Mouse (Mus musculus): ENCODE results near the gene Kif9. TPM values are rescaled to one million over a fixed set of nuclear protein-coding genes. Genes with fewer than 3 reads are reported as not detected.

Gene Kif9
- polyA plus RNA-seq, 1 experiment from 2014 or later = 6.5 TPM

DNA sequence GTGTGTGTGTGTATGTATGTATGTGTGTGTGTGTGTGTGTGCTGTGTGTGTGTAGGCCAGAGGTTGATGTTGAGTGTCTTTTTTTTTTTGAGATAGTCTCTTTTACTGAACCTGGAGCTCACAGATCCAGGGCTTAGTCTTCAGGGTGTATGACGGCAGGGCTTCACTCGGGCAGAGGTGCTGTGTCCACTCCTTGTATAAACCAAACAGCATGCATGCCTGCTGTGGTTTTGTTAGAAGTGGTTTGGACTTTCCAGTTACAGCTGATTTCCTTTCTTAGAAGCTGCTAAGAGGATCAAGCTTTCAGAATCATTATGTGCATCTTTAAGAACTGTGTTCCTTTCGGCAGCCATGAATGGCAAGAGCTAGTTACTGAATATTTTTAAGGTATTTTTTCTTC lies 18.8 kb upstream of the Kif9 start:
- DNase-seq (ENCODE audit: low spot score) (no peak), ATAC-seq (ENCODE audit: low FRiP score) (no peak)
- H3K27me3 ChIP-seq (ENCODE audit: control insufficient read depth, insufficient read depth, low read length) = no peaks in the 10 kb centered on the region
- no peak overlapping the region for H3K27ac ChIP-seq
- no peak overlapping the region for H3K4me3 ChIP-seq (replicated peaks; ENCODE audit: low read length)
- H3K36me3 ChIP-seq (replicated peaks; ENCODE audit: control insufficient read depth, insufficient read depth) = peaks cover 14% of the 10 kb centered on the region
- no peaks in the 10 kb centered on the region for H3K4me1 ChIP-seq (replicated peaks; ENCODE audit: control insufficient read depth, insufficient read depth, low read length)
- no peaks in the 10 kb centered on the region for H3K9me3 ChIP-seq (ENCODE audit: control insufficient read depth, low read length)
- WGBS = 88% methylated on average over 3 of the region's 3 CpGs
- no peak overlapping the region for H3K4me2 ChIP-seq (replicated peaks)
- H3K9ac ChIP-seq = no peak overlapping the region

- Histone ChIP-seq H3K27me3 (ENCODE audit: control insufficient read depth, insufficient read depth, low read length) (no peaks in the 10 kb centered on the region), H3K9me3 (ENCODE audit: control insufficient read depth, low read length) (no peaks in the 10 kb centered on the region), H3K27ac (no peak overlapping the region), H3K4me2 (replicated peaks) (no peak overlapping the region), H3K4me1 (replicated peaks; ENCODE audit: control insufficient read depth, insufficient read depth, low read length) (no peaks in the 10 kb centered on the region), H3K36me3 (replicated peaks; ENCODE audit: control insufficient read depth, insufficient read depth) (peaks cover 11% of the 10 kb centered on the region), H3K9ac (no peak overlapping the region), H3K4me3 (replicated peaks; ENCODE audit: low read length) (no peak overlapping the region)
- WGBS = 84% methylated on average over 2 of the region's 2 CpGs
- DNase-seq (ENCODE audit: low spot score) (no peak), ATAC-seq (ENCODE audit: low FRiP score) (no peak)
Measured at GRCm38 (mm10) chr9:110459145-110459727, 17.5 kb upstream of the Kif9 start.

DNA sequence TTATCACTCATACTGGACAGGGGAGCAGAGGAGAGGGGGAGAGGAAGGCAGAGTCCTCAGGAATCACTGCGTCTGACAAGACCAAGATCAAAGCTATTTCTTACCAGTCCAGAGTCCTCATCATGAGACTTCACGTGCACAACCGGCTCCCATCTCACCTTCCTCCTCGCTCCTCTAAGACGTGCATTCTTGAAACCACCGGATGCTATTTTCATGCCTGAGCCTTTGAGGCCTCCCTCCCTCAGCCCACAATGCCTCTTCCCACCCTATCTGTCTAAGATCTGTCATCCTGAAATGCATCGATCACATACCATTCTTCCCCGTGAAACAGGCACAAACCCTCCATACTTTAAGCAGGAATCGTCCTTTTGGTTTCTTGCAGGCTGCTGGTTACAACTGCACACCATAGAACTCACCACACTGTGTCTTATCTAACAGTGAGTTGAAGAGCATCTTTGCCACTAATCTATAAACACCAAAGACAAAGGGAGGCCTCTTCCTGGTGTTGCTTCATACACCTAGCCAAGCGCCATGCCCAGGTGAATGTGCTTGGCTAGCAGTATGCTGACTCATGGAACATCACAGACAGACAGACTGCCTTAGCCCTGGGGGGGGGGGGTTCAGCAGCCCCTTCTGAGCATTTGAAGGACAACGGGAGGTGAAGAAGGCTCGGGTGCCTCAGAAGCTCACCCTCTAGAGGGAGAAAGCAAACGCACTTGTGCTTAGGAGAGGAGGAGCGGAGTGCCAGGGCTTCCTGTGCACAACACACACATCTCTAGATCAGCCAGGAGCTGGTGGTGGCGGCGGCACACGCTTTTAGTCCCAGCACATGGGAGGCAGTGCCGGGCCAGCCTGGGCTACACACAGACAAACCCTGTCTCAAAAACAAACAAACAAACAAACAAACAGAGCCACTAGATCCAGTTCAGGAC lies 15.6 kb upstream of the Kif9 start:
- no peak for DNase-seq (ENCODE audit: low spot score)
- Histone ChIP-seq H3K4me1 (replicated peaks; ENCODE audit: control insufficient read depth, insufficient read depth, low read length) (no peaks in the 10 kb centered on the region), H3K4me3 (replicated peaks; ENCODE audit: low read length) (no peak overlapping the region), H3K9me3 (ENCODE audit: control insufficient read depth, low read length) (no peaks in the 10 kb centered on the region), H3K27ac (no peak overlapping the region), H3K9ac (no peak overlapping the region), H3K4me2 (replicated peaks) (no peak overlapping the region), H3K27me3 (ENCODE audit: control insufficient read depth, insufficient read depth, low read length) (no peaks in the 10 kb centered on the region), H3K36me3 (replicated peaks; ENCODE audit: control insufficient read depth, insufficient read depth) (peaks cover 9% of the 10 kb centered on the region; the same call in 1 of the 2 replicates)
- ATAC-seq (ENCODE audit: low FRiP score) = no peak
- 91% methylated on average over 18 of the region's 18 CpGs for WGBS

GRCm38 (mm10) chr9:110462321-110462720 lies 14.4 kb upstream of the Kif9 start:
- DNase-seq (ENCODE audit: low spot score) (no peak), ATAC-seq (ENCODE audit: low FRiP score) (no peak)
- H3K4me3 ChIP-seq (replicated peaks; ENCODE audit: low read length) = no peak overlapping the region
- H3K36me3 ChIP-seq (replicated peaks; ENCODE audit: control insufficient read depth, insufficient read depth) = peaks cover 8% of the 10 kb centered on the region; the same call in 1 of the 2 replicates
- H3K27me3 ChIP-seq (ENCODE audit: control insufficient read depth, insufficient read depth, low read length) = no peaks in the 10 kb centered on the region
- no peak overlapping the region for H3K27ac ChIP-seq
- H3K9ac ChIP-seq = no peak overlapping the region
- no peak overlapping the region for H3K4me2 ChIP-seq (replicated peaks)
- no peaks in the 10 kb centered on the region for H3K9me3 ChIP-seq (ENCODE audit: control insufficient read depth, low read length)
- WGBS = 83% methylated on average over 7 of the region's 7 CpGs
- H3K4me1 ChIP-seq (replicated peaks; ENCODE audit: control insufficient read depth, insufficient read depth, low read length) = no peaks in the 10 kb centered on the region

- no peak overlapping the region for H3K9ac ChIP-seq
- no peak overlapping the region for H3K4me2 ChIP-seq (replicated peaks)
- no peak overlapping the region for H3K4me3 ChIP-seq (replicated peaks; ENCODE audit: low read length)
- DNase-seq (ENCODE audit: low spot score) = no peak
- no peak for ATAC-seq (ENCODE audit: low FRiP score)
- 0 out of 2 replicates have a peak, but pooled peaks cover 3% of the 10 kb centered on the region for H3K36me3 ChIP-seq (replicated peaks; ENCODE audit: control insufficient read depth, insufficient read depth)
- no peaks in the 10 kb centered on the region for H3K27me3 ChIP-seq (ENCODE audit: control insufficient read depth, insufficient read depth, low read length)
- H3K4me1 ChIP-seq (replicated peaks; ENCODE audit: control insufficient read depth, insufficient read depth, low read length) = no peaks in the 10 kb centered on the region
- H3K27ac ChIP-seq = no peak overlapping the region
- WGBS = 97% methylated on average over 6 of the region's 6 CpGs
- H3K9me3 ChIP-seq (ENCODE audit: control insufficient read depth, low read length) = no peaks in the 10 kb centered on the region
Measured at GRCm38 (mm10) chr9:110463983-110464591, 12.7 kb upstream of the Kif9 start.

DNA sequence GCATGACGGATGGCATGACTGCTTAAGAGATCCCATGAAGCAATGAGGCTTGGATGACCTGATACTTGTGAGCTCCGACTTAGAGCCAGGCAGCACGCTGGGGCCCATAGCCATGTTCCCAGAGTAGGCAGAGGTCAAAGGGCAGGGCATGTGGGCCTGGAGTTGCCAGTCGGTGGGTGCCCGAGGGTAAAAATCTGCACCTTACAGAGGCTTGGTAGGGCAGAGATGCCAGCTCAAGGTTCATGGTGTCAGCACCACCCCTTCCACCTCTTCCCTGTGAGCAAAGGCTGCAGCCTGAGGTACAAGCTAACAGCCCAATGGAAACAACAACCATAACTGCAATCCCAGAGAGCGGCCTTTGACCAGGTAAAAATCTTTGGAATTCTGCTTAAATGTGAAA lies 11.4 kb upstream of the Kif9 start:
- 0 out of 2 replicates have a peak, but pooled peaks cover 3% of the 10 kb centered on the region for H3K36me3 ChIP-seq (replicated peaks; ENCODE audit: control insufficient read depth, insufficient read depth)
- H3K27me3 ChIP-seq (ENCODE audit: control insufficient read depth, insufficient read depth, low read length) = no peaks in the 10 kb centered on the region
- H3K9me3 ChIP-seq (ENCODE audit: control insufficient read depth, low read length) = no peaks in the 10 kb centered on the region
- 95% methylated on average over 6 of the region's 6 CpGs for WGBS
- H3K27ac ChIP-seq = no peak overlapping the region
- no peak for DNase-seq (ENCODE audit: low spot score)
- no peak overlapping the region for H3K9ac ChIP-seq
- no peaks in the 10 kb centered on the region for H3K4me1 ChIP-seq (replicated peaks; ENCODE audit: control insufficient read depth, insufficient read depth, low read length)
- no peak overlapping the region for H3K4me2 ChIP-seq (replicated peaks)
- H3K4me3 ChIP-seq (replicated peaks; ENCODE audit: low read length) = no peak overlapping the region
- no peak for ATAC-seq (ENCODE audit: low FRiP score)

GRCm38 (mm10) chr9:110466179-110466578 lies 10.6 kb upstream of the Kif9 start:
- no peaks in the 10 kb centered on the region for H3K27me3 ChIP-seq (ENCODE audit: control insufficient read depth, insufficient read depth, low read length)
- H3K4me1 ChIP-seq (replicated peaks; ENCODE audit: control insufficient read depth, insufficient read depth, low read length) = no peaks in the 10 kb centered on the region
- no peak overlapping the region for H3K4me3 ChIP-seq (replicated peaks; ENCODE audit: low read length)
- H3K9me3 ChIP-seq (ENCODE audit: control insufficient read depth, low read length) = no peaks in the 10 kb centered on the region
- 87% methylated on average over 3 of the region's 3 CpGs for WGBS
- no peak overlapping the region for H3K4me2 ChIP-seq (replicated peaks)
- DNase-seq (ENCODE audit: low spot score) (no peak), ATAC-seq (ENCODE audit: low FRiP score) (no peak)
- no peak overlapping the region for H3K9ac ChIP-seq
- 0 out of 2 replicates have a peak, but pooled peaks cover 3% of the 10 kb centered on the region for H3K36me3 ChIP-seq (replicated peaks; ENCODE audit: control insufficient read depth, insufficient read depth)
- H3K27ac ChIP-seq = no peak overlapping the region

DNA sequence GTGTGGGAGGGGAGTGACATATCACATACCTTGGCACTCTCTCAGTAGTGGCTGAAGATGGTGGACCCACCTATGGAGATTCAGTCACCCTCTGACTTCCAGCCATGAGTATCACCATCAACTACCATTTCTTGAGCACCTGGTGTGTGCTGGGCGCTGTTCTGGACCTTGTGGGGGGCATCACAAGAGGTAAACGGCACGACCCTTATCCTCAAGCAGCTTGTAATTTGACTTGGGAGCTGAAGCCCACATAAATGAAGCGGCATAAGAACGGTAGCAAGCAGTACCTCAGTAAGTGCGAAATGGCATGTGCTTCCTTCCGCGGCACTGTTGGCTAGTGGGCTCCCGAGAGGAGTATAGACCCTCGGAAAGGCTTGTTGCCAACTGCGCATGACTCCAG lies 1.2 kb downstream of the Kif9 start:
- Histone ChIP-seq H3K27ac (no peak overlapping the region), H3K27me3 (ENCODE audit: control insufficient read depth, insufficient read depth, low read length) (peaks cover 9% of the 10 kb centered on the region; the same call in 1 of the 2 replicates), H3K9me3 (ENCODE audit: control insufficient read depth, low read length) (no peaks in the 10 kb centered on the region), H3K4me1 (replicated peaks; ENCODE audit: control insufficient read depth, insufficient read depth, low read length) (peaks cover 15% of the 10 kb centered on the region), H3K36me3 (replicated peaks; ENCODE audit: control insufficient read depth, insufficient read depth) (0 out of 2 replicates have a peak, but pooled peaks cover 5% of the 10 kb centered on the region), H3K9ac (no peak overlapping the region), H3K4me3 (replicated peaks; ENCODE audit: low read length) (no peak overlapping the region), H3K4me2 (replicated peaks) (no peak overlapping the region)
- no peak for DNase-seq (ENCODE audit: low spot score)
- ATAC-seq (ENCODE audit: low FRiP score) = no peak
- 55% methylated on average over 11 of the region's 11 CpGs for WGBS

- 84% methylated on average over 4 of the region's 4 CpGs for WGBS
- no peak for DNase-seq (ENCODE audit: low spot score)
Measured at GRCm38 (mm10) chr9:110478639-110479038, 1.9 kb downstream of the Kif9 start.

More at GRCm38 (mm10) chr9:110478639-110479038, 1.9 kb downstream of the Kif9 start:
- Histone ChIP-seq H3K9ac (no peak overlapping the region), H3K27me3 (ENCODE audit: control insufficient read depth, insufficient read depth, low read length) (peaks cover 9% of the 10 kb centered on the region; the same call in 1 of the 2 replicates), H3K27ac (no peak overlapping the region), H3K4me3 (replicated peaks; ENCODE audit: low read length) (no peak overlapping the region), H3K4me1 (replicated peaks; ENCODE audit: control insufficient read depth, insufficient read depth, low read length) (peaks cover 15% of the 10 kb centered on the region), H3K36me3 (replicated peaks; ENCODE audit: control insufficient read depth, insufficient read depth) (no peaks in the 10 kb centered on the region), H3K4me2 (replicated peaks) (no peak overlapping the region), H3K9me3 (ENCODE audit: control insufficient read depth, low read length) (no peaks in the 10 kb centered on the region)
- no peak for ATAC-seq (ENCODE audit: low FRiP score)
